Mouse (Mus musculus): ENCODE data around the gene Nup107. TPM values are rescaled to one million over a fixed set of nuclear protein-coding genes. Genes with fewer than 3 reads are reported as not detected.

Gene Nup107
- 82.8 and 95.8 TPM in 2 replicates for polyA plus RNA-seq (2014; fragmentation: Nextera tagmentation; extraction: Ambion mirVana)

- WGBS: under 1% methylated on average over 75 of the region's 75 CpGs
- Histone ChIP-seq H3K9me3 (ENCODE audit: control insufficient read depth, low read length) (no peaks in the 10 kb centered on the region), H3K9ac (ENCODE audit: low read depth, low read length) (peak within 1 kb of the TSS; percentile 78), H3K4me2 (replicated peaks; ENCODE audit: low read depth, low read length) (peak within 1 kb of the TSS; percentile 59), H3K36me3 (ENCODE audit: control insufficient read depth, insufficient read depth, low read length) (no peaks in the 10 kb centered on the region), H3K27me3 (ENCODE audit: control insufficient read depth, insufficient read depth, low read length) (no peaks in the 10 kb centered on the region), H3K4me1 (replicated peaks; ENCODE audit: control insufficient read depth, insufficient read depth, low read length) (no peaks in the 10 kb centered on the region), H3K27ac (ENCODE audit: low read depth, low read length) (peak within 1 kb of the TSS; percentile 65; the same call in 1 of the 2 replicates), H3K4me3 (ENCODE audit: low read depth, low read length) (peak within 1 kb of the TSS; percentile 86)
- DNase-seq (ENCODE audit: low spot score) (peak; percentile 100), ATAC-seq (ENCODE audit: low FRiP score) (peak; percentile 97)
Observed at GRCm38 (mm10) chr10:117792141-117793091, at the start of gene Nup107. Gene Nup107 (minus strand): TSS chr10:117792705.

- Histone ChIP-seq H3K4me1 (replicated peaks; ENCODE audit: control insufficient read depth, insufficient read depth, low read length) (peaks cover under 1% of the 10 kb centered on the region; the same call in 1 of the 2 replicates), H3K36me3 (ENCODE audit: control insufficient read depth, insufficient read depth, low read length) (no peaks in the 10 kb centered on the region), H3K4me3 (ENCODE audit: low read depth, low read length) (no peak overlapping the region), H3K27ac (ENCODE audit: low read depth, low read length) (no peak overlapping the region), H3K27me3 (ENCODE audit: control insufficient read depth, insufficient read depth, low read length) (no peaks in the 10 kb centered on the region), H3K4me2 (replicated peaks; ENCODE audit: low read depth, low read length) (no peak overlapping the region), H3K9ac (ENCODE audit: low read depth, low read length) (no peak overlapping the region), H3K9me3 (ENCODE audit: control insufficient read depth, low read length) (no peaks in the 10 kb centered on the region)
- 87% methylated on average over 1 of the region's 1 CpGs for WGBS
- DNase-seq (ENCODE audit: low spot score): no peak
- ATAC-seq (ENCODE audit: low FRiP score): no peak
Observed at GRCm38 (mm10) chr10:117841765-117842164, 49.3 kb upstream of the Nup107 start.

- DNase-seq (ENCODE audit: low spot score) (no peak), ATAC-seq (ENCODE audit: low FRiP score) (no peak)
- H3K9ac ChIP-seq (ENCODE audit: low read depth, low read length): no peak overlapping the region
- no peaks in the 10 kb centered on the region for H3K27me3 ChIP-seq (ENCODE audit: control insufficient read depth, insufficient read depth, low read length)
- no peak overlapping the region for H3K27ac ChIP-seq (ENCODE audit: low read depth, low read length)
- no peaks in the 10 kb centered on the region for H3K4me1 ChIP-seq (replicated peaks; ENCODE audit: control insufficient read depth, insufficient read depth, low read length)
- no peaks in the 10 kb centered on the region for H3K9me3 ChIP-seq (ENCODE audit: control insufficient read depth, low read length)
- no peak overlapping the region for H3K4me3 ChIP-seq (ENCODE audit: low read depth, low read length)
- WGBS: 91% methylated on average over 5 of the region's 5 CpGs
- H3K4me2 ChIP-seq (replicated peaks; ENCODE audit: low read depth, low read length): no peak overlapping the region
- no peaks in the 10 kb centered on the region for H3K36me3 ChIP-seq (ENCODE audit: control insufficient read depth, insufficient read depth, low read length)
Observed at GRCm38 (mm10) chr10:117840431-117840995, 48.0 kb upstream of the Nup107 start.

GRCm38 (mm10) chr10:117839737-117840136 lies 47.2 kb upstream of the Nup107 start:
- 97% methylated on average over 3 of the region's 3 CpGs for WGBS
- H3K4me1 ChIP-seq (replicated peaks; ENCODE audit: control insufficient read depth, insufficient read depth, low read length): no peaks in the 10 kb centered on the region
- no peaks in the 10 kb centered on the region for H3K9me3 ChIP-seq (ENCODE audit: control insufficient read depth, low read length)
- H3K4me2 ChIP-seq (replicated peaks; ENCODE audit: low read depth, low read length): no peak overlapping the region
- H3K27ac ChIP-seq (ENCODE audit: low read depth, low read length): no peak overlapping the region
- DNase-seq (ENCODE audit: low spot score) (no peak), ATAC-seq (ENCODE audit: low FRiP score) (no peak)
- no peak overlapping the region for H3K9ac ChIP-seq (ENCODE audit: low read depth, low read length)
- H3K4me3 ChIP-seq (ENCODE audit: low read depth, low read length): no peak overlapping the region
- H3K36me3 ChIP-seq (ENCODE audit: control insufficient read depth, insufficient read depth, low read length): no peaks in the 10 kb centered on the region
- H3K27me3 ChIP-seq (ENCODE audit: control insufficient read depth, insufficient read depth, low read length): no peaks in the 10 kb centered on the region

- H3K4me1 ChIP-seq (replicated peaks; ENCODE audit: control insufficient read depth, insufficient read depth, low read length): no peaks in the 10 kb centered on the region
- H3K4me3 ChIP-seq (ENCODE audit: low read depth, low read length): no peak overlapping the region
- H3K9ac ChIP-seq (ENCODE audit: low read depth, low read length): no peak overlapping the region
- H3K27ac ChIP-seq (ENCODE audit: low read depth, low read length): no peak overlapping the region
- H3K36me3 ChIP-seq (ENCODE audit: control insufficient read depth, insufficient read depth, low read length): no peaks in the 10 kb centered on the region
- ATAC-seq (ENCODE audit: low FRiP score): no peak
- H3K27me3 ChIP-seq (ENCODE audit: control insufficient read depth, insufficient read depth, low read length): no peaks in the 10 kb centered on the region
- DNase-seq (ENCODE audit: low spot score): no peak
- WGBS: 92% methylated on average over 3 of the region's 3 CpGs
- no peak overlapping the region for H3K4me2 ChIP-seq (replicated peaks; ENCODE audit: low read depth, low read length)
- no peaks in the 10 kb centered on the region for H3K9me3 ChIP-seq (ENCODE audit: control insufficient read depth, low read length)
Observed at GRCm38 (mm10) chr10:117838924-117839323, 46.4 kb upstream of the Nup107 start.

- Histone ChIP-seq H3K4me1 (replicated peaks; ENCODE audit: control insufficient read depth, insufficient read depth, low read length) (no peaks in the 10 kb centered on the region), H3K9ac (ENCODE audit: low read depth, low read length) (no peak overlapping the region), H3K27me3 (ENCODE audit: control insufficient read depth, insufficient read depth, low read length) (no peaks in the 10 kb centered on the region), H3K4me3 (ENCODE audit: low read depth, low read length) (no peak overlapping the region), H3K27ac (ENCODE audit: low read depth, low read length) (no peak overlapping the region), H3K36me3 (ENCODE audit: control insufficient read depth, insufficient read depth, low read length) (no peaks in the 10 kb centered on the region), H3K4me2 (replicated peaks; ENCODE audit: low read depth, low read length) (no peak overlapping the region), H3K9me3 (ENCODE audit: control insufficient read depth, low read length) (no peaks in the 10 kb centered on the region)
- DNase-seq (ENCODE audit: low spot score): no peak
- 88% methylated on average over 2 of the region's 2 CpGs for WGBS
- ATAC-seq (ENCODE audit: low FRiP score): no peak
Observed at GRCm38 (mm10) chr10:117836354-117836753, 43.8 kb upstream of the Nup107 start.

GRCm38 (mm10) chr10:117835453-117835852 lies 42.9 kb upstream of the Nup107 start:
- Histone ChIP-seq H3K4me3 (ENCODE audit: low read depth, low read length) (no peak overlapping the region), H3K27ac (ENCODE audit: low read depth, low read length) (no peak overlapping the region), H3K4me1 (replicated peaks; ENCODE audit: control insufficient read depth, insufficient read depth, low read length) (no peaks in the 10 kb centered on the region), H3K27me3 (ENCODE audit: control insufficient read depth, insufficient read depth, low read length) (no peaks in the 10 kb centered on the region), H3K9ac (ENCODE audit: low read depth, low read length) (no peak overlapping the region), H3K9me3 (ENCODE audit: control insufficient read depth, low read length) (no peaks in the 10 kb centered on the region), H3K4me2 (replicated peaks; ENCODE audit: low read depth, low read length) (no peak overlapping the region), H3K36me3 (ENCODE audit: control insufficient read depth, insufficient read depth, low read length) (no peaks in the 10 kb centered on the region)
- WGBS: 82% methylated on average over 5 of the region's 5 CpGs
- ATAC-seq (ENCODE audit: low FRiP score): no peak
- DNase-seq (ENCODE audit: low spot score): no peak

GRCm38 (mm10) chr10:117830797-117831196 lies 38.3 kb upstream of the Nup107 start:
- no peaks in the 10 kb centered on the region for H3K36me3 ChIP-seq (ENCODE audit: control insufficient read depth, insufficient read depth, low read length)
- no peak overlapping the region for H3K9ac ChIP-seq (ENCODE audit: low read depth, low read length)
- no peak for ATAC-seq (ENCODE audit: low FRiP score)
- H3K4me1 ChIP-seq (replicated peaks; ENCODE audit: control insufficient read depth, insufficient read depth, low read length): no peaks in the 10 kb centered on the region
- no peak overlapping the region for H3K4me2 ChIP-seq (replicated peaks; ENCODE audit: low read depth, low read length)
- no peak for DNase-seq (ENCODE audit: low spot score)
- no peak overlapping the region for H3K27ac ChIP-seq (ENCODE audit: low read depth, low read length)
- 89% methylated on average over 3 of the region's 3 CpGs for WGBS
- no peaks in the 10 kb centered on the region for H3K27me3 ChIP-seq (ENCODE audit: control insufficient read depth, insufficient read depth, low read length)
- no peak overlapping the region for H3K4me3 ChIP-seq (ENCODE audit: low read depth, low read length)
- no peaks in the 10 kb centered on the region for H3K9me3 ChIP-seq (ENCODE audit: control insufficient read depth, low read length)
